Mouse (Mus musculus): ENCODE measurements around the gene Tmem132a. TPM values are rescaled to one million over a fixed set of nuclear protein-coding genes. Genes with fewer than 3 reads are reported as not detected.

The Tmem132a gene
- polyA plus RNA-seq, 1 experiment from 2014 or later = 131 TPM

DNA sequence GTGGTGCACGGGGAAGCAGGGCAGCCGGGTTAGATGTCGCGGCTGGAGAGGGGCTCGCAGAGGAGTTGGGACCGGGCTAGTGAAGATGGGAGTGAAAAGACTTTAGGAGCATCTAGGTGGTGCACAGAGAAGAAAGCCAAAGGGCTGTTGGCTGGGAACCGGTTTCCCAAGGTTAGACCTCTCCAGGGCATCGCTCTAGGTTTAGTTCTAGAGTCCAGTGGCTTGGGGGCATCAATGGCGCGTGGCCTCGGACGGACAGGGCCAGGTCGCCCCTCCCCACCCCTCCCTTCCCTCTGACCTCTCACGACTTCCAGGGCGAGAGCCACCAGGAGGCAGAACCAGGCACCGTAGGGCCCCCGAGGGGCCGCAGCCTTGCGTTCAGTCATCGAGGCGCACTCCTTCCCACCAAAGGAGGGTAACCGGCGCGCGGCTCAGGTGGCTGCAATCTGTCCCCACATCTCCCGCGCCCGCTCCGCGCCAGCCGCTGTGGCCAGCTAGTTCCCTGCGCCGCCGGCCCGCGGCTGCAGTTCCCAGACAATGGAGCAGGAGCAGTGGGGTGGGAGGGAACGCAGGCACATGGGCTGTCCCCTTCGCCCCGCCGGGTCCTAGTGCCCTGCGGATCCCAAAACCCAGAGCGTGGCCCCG is 377 bp downstream of the Tmem132a start:
- H3K9me3 ChIP-seq (replicated peaks) = no peaks in the 10 kb centered on the region
- WGBS = 0% methylated on average over 42 of the region's 43 CpGs
- H3K27me3 ChIP-seq = no peaks in the 10 kb centered on the region
- H3K36me3 ChIP-seq (ENCODE audit: poor library complexity, severe bottlenecking) = peaks cover 66% of the 10 kb centered on the region
- peak; percentile 96 for ATAC-seq
- H3K4me1 ChIP-seq = peaks cover 34% of the 10 kb centered on the region
- peak overlapping the region; percentile 88 for H3K4me3 ChIP-seq
- H3K9ac ChIP-seq = peak overlapping the region; percentile 96
- peak overlapping the region; percentile 93 for H3K4me2 ChIP-seq
- H3K27ac ChIP-seq = peak overlapping the region; percentile 92

DNA sequence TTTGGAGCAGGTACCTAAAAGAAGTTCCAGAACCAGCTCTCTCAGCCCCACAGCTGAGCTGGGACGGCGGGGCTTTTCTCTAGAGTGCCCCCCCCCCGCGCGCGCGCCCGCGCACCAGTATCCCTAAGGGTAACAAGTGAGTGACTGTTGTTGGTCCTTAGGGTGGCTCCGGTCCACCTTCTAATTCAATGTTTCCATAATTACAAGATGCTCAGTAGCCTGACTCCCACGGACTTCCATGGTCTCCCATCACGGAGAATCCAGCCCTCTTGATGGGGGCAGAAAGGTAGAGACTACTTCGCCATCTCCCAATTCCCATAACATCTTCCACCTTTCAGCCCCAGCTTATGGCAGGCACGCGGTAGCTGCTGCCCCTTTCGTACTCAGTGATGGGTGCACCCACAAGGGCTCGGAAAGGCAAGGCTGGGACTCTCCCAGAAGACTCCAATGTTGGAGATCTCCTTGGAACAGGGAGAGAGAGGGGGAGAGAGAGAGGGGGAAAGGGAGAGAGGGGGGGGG is 1.1 kb downstream of the Tmem132a start:
- H3K4me1 ChIP-seq = peaks cover 34% of the 10 kb centered on the region

GRCm38 (mm10) chr19:10867946-10868622 is 1.7 kb downstream of the Tmem132a start:
- H3K9ac ChIP-seq = peak overlapping the region; percentile 96
- no peaks in the 10 kb centered on the region for H3K9me3 ChIP-seq (replicated peaks)
- peak overlapping the region; percentile 92; the same call in 1 of the 2 replicates for H3K27ac ChIP-seq
- H3K27me3 ChIP-seq = no peaks in the 10 kb centered on the region
- ATAC-seq = peak; percentile 3; the same call in 1 of the 2 replicates
- H3K4me2 ChIP-seq = peak overlapping the region; percentile 93
- WGBS = 25% methylated on average over 5 of the region's 5 CpGs
- peaks cover 66% of the 10 kb centered on the region for H3K36me3 ChIP-seq (ENCODE audit: poor library complexity, severe bottlenecking)
- H3K4me3 ChIP-seq = peak overlapping the region; percentile 88
- H3K4me1 ChIP-seq = peaks cover 34% of the 10 kb centered on the region

More for the DNA sequence above, 1.1 kb downstream of the Tmem132a start:
- H3K36me3 ChIP-seq (ENCODE audit: poor library complexity, severe bottlenecking) = peaks cover 66% of the 10 kb centered on the region
- no peaks in the 10 kb centered on the region for H3K9me3 ChIP-seq (replicated peaks)
- WGBS = 0% methylated on average over 17 of the region's 17 CpGs
- H3K27me3 ChIP-seq = no peaks in the 10 kb centered on the region
- H3K27ac ChIP-seq = peak overlapping the region; percentile 92
- H3K4me3 ChIP-seq = peak overlapping the region; percentile 88
- H3K9ac ChIP-seq = peak overlapping the region; percentile 96
- H3K4me2 ChIP-seq = peak overlapping the region; percentile 93
- peak; percentile 44 for ATAC-seq

GRCm38 (mm10) chr19:10866351-10866750 is 3.4 kb downstream of the Tmem132a start:
- no peak overlapping the region for H3K27ac ChIP-seq
- H3K4me2 ChIP-seq = no peak overlapping the region
- no peak overlapping the region for H3K4me3 ChIP-seq
- peaks cover 66% of the 10 kb centered on the region for H3K36me3 ChIP-seq (ENCODE audit: poor library complexity, severe bottlenecking)
- no peaks in the 10 kb centered on the region for H3K9me3 ChIP-seq (replicated peaks)
- no peaks in the 10 kb centered on the region for H3K27me3 ChIP-seq
- no peak for ATAC-seq
- no peak overlapping the region for H3K9ac ChIP-seq
- H3K4me1 ChIP-seq = peaks cover 34% of the 10 kb centered on the region
- WGBS = 88% methylated on average over 13 of the region's 13 CpGs

- no peaks in the 10 kb centered on the region for H3K9me3 ChIP-seq (replicated peaks)
- WGBS = 54% methylated on average over 22 of the region's 22 CpGs
- H3K4me2 ChIP-seq = no peak overlapping the region
- H3K4me1 ChIP-seq = no peaks in the 10 kb centered on the region
- ATAC-seq = no peak
- H3K27me3 ChIP-seq = no peaks in the 10 kb centered on the region
- H3K36me3 ChIP-seq (ENCODE audit: poor library complexity, severe bottlenecking) = peaks cover 96% of the 10 kb centered on the region
- no peak overlapping the region for H3K27ac ChIP-seq
- no peak overlapping the region for H3K9ac ChIP-seq
- no peak overlapping the region for H3K4me3 ChIP-seq
Observed at GRCm38 (mm10) chr19:10860072-10860497, 9.7 kb downstream of the Tmem132a start.

DNA sequence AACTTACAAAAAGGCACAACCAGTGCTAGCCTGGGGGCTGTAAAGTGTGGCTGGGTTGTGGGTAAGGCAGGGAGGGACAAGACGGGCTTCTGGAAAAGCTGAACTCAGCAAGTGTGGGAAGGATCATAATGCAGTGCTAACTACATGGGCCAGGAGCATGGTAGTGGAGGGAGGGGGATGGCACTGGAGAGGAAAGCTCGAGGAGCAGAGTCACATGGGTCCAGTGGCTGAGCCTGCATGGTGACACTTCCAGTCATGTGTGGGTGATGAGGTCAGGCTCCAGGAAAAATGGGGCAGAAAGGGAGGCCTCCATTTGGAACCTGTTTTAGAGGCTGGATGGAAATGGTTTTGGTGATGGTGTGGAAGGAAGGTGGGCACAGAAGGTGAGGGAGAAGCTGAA is 13.2 kb downstream of the Tmem132a start:
- Histone ChIP-seq H3K4me3 (no peak overlapping the region), H3K9me3 (replicated peaks) (no peaks in the 10 kb centered on the region), H3K9ac (no peak overlapping the region), H3K4me2 (no peak overlapping the region), H3K4me1 (no peaks in the 10 kb centered on the region), H3K36me3 (ENCODE audit: poor library complexity, severe bottlenecking) (peaks cover 60% of the 10 kb centered on the region), H3K27ac (no peak overlapping the region), H3K27me3 (no peaks in the 10 kb centered on the region)
- 61% methylated on average over 2 of the region's 2 CpGs for WGBS
- 0 out of 2 replicates have a peak, but pooled peaks have one; percentile 14 for ATAC-seq

- ATAC-seq = no peak
- Histone ChIP-seq H3K9me3 (replicated peaks) (no peaks in the 10 kb centered on the region), H3K4me1 (no peaks in the 10 kb centered on the region), H3K4me2 (no peak overlapping the region), H3K27me3 (no peaks in the 10 kb centered on the region), H3K9ac (no peak overlapping the region), H3K36me3 (ENCODE audit: poor library complexity, severe bottlenecking) (peaks cover 49% of the 10 kb centered on the region), H3K4me3 (no peak overlapping the region), H3K27ac (no peak overlapping the region)
- 88% methylated on average over 3 of the region's 3 CpGs for WGBS
Observed at GRCm38 (mm10) chr19:10855422-10855821, 14.3 kb downstream of the Tmem132a start.

- no peaks in the 10 kb centered on the region for H3K27me3 ChIP-seq
- no peak overlapping the region for H3K27ac ChIP-seq
- no peak overlapping the region for H3K9ac ChIP-seq
- 0 out of 2 replicates have a peak, but pooled peaks have one; percentile 8 for ATAC-seq
- H3K9me3 ChIP-seq (replicated peaks) = no peaks in the 10 kb centered on the region
- WGBS = 39% methylated on average over 3 of the region's 3 CpGs
- H3K4me3 ChIP-seq = no peak overlapping the region
- H3K36me3 ChIP-seq (ENCODE audit: poor library complexity, severe bottlenecking) = no peaks in the 10 kb centered on the region
- H3K4me1 ChIP-seq = 0 out of 2 replicates have a peak, but pooled peaks cover 4% of the 10 kb centered on the region
- no peak overlapping the region for H3K4me2 ChIP-seq
Observed at GRCm38 (mm10) chr19:10847311-10848087, 22.2 kb downstream of the Tmem132a start.

DNA sequence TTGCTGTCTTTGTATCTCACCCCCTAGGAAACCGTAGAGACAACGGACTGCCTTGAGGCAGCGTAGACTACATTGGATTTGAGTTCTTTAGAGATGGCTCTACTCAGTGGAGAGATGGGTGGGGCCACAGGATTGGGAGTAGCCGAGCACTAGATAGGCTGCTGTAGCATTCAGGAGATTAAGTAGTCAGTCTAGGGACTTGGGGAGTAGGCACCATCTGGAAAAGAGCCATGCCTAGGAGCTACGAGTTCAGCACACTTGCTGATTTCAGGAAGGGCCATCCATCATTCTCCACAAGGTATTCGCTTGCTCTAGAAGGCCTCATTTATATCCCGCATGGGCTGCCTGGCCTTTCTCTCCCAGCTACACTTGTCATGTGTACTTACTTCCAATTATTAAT is 23.6 kb downstream of the Tmem132a start:
- Histone ChIP-seq H3K4me2 (no peak overlapping the region), H3K9ac (no peak overlapping the region), H3K27ac (no peak overlapping the region), H3K4me1 (0 out of 2 replicates have a peak, but pooled peaks cover 4% of the 10 kb centered on the region), H3K4me3 (no peak overlapping the region), H3K27me3 (no peaks in the 10 kb centered on the region), H3K36me3 (ENCODE audit: poor library complexity, severe bottlenecking) (no peaks in the 10 kb centered on the region), H3K9me3 (replicated peaks) (no peaks in the 10 kb centered on the region)
- no peak for ATAC-seq
- 75% methylated on average over 7 of the region's 7 CpGs for WGBS

DNA sequence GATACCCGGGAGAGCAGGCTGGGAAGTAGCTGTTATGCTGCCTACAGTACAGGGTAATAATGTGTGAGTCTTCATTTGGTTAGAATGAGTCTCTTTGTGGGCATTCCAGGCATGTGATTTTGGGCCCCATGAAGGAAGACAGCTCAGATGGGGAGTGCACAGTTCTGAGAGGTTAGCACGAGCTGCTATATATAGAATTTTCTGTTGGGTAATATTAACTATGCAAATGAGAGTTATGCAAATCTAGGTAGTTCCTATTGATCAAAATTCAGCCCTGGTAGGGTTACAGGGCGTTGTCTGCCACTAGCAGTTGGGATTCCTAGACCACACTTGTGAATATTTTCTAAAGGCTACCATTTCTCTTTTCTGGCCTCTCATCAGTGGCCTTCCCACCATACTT is 24.3 kb downstream of the Tmem132a start:
- H3K36me3 ChIP-seq (ENCODE audit: poor library complexity, severe bottlenecking) = no peaks in the 10 kb centered on the region
- H3K9ac ChIP-seq = no peak overlapping the region
- H3K27me3 ChIP-seq = no peaks in the 10 kb centered on the region
- H3K9me3 ChIP-seq (replicated peaks) = no peaks in the 10 kb centered on the region
- no peak overlapping the region for H3K27ac ChIP-seq
- H3K4me3 ChIP-seq = no peak overlapping the region
- H3K4me2 ChIP-seq = no peak overlapping the region
- no peak for ATAC-seq
- H3K4me1 ChIP-seq = 0 out of 2 replicates have a peak, but pooled peaks cover 4% of the 10 kb centered on the region
- WGBS = 84% methylated on average over 3 of the region's 3 CpGs

GRCm38 (mm10) chr19:10844206-10844605 is 25.5 kb downstream of the Tmem132a start:
- 86% methylated on average over 5 of the region's 5 CpGs for WGBS
- Histone ChIP-seq H3K36me3 (ENCODE audit: poor library complexity, severe bottlenecking) (no peaks in the 10 kb centered on the region), H3K4me3 (no peak overlapping the region), H3K27ac (no peak overlapping the region), H3K9ac (no peak overlapping the region), H3K4me1 (0 out of 2 replicates have a peak, but pooled peaks cover 4% of the 10 kb centered on the region), H3K27me3 (no peaks in the 10 kb centered on the region), H3K4me2 (no peak overlapping the region), H3K9me3 (replicated peaks) (no peaks in the 10 kb centered on the region)
- ATAC-seq = no peak
